Mouse (Mus musculus) adrenal gland, postnatal 36 days (tissue): ENCODE measurements around the gene Drap1. TPM values are rescaled to one million over a fixed set of nuclear protein-coding genes. Genes with fewer than 3 reads are reported as not detected.

Experiments
- DNase-seq, 2 experiments: peaks; one replicate each; pipeline ENCODE4 v3.0.0; 2021; ENCODE audit warnings: mixed read lengths in 1 of 2
- total RNA-seq, 2 experiments: library from RNA; stranded (reverse); gene quantifications; 2 replicates each; pipeline ENCODE4 v1.2.3; 2021

Gene Drap1
- total RNA-seq, 2 experiments from 2014 or later = 250 to 263 TPM

- DNase-seq = no peak
Observed at GRCm38 (mm10) chr19:5383326-5383725, 41.5 kb downstream of the Drap1 start.

GRCm38 (mm10) chr19:5377446-5377845 lies 47.3 kb downstream of the Drap1 start:
- DNase-seq = no peak

- no peak for DNase-seq
Observed at GRCm38 (mm10) chr19:5374748-5375147, 50.0 kb downstream of the Drap1 start.

- no peak for DNase-seq
Observed at GRCm38 (mm10) chr19:5374177-5374576, 50.6 kb downstream of the Drap1 start.

Other genes starting within 250 kb of the Drap1 start
- 10 to 100 TPM; 15.6 to 23.6 TPM for gene Pacs1, start 151.9 kb downstream of the Drap1 start, total RNA-seq
- 100 to 1,000 TPM; 165 to 171 TPM for gene Sf3b2, start 129.5 kb downstream of the Drap1 start, total RNA-seq
- not detected for gene Gal3st3, start 126.6 kb downstream of the Drap1 start, total RNA-seq
- not detected for gene Catsper1, start 89.2 kb downstream of the Drap1 start, total RNA-seq
- 1 to 10 TPM; 2.1 to 2.5 TPM for gene Cst6, start 75.4 kb downstream of the Drap1 start, total RNA-seq
- 10 to 100 TPM; 24.4 to 26.1 TPM for gene Eif1ad, start 58.2 kb downstream of the Drap1 start, total RNA-seq
- gene Banf1, start 57.8 kb downstream of the Drap1 start, total RNA-seq = 100 to 1,000 TPM; 152 to 165 TPM
- 10 to 100 TPM; 79.1 to 86.5 TPM for gene Sart1, start 36.3 kb downstream of the Drap1 start, total RNA-seq
- gene Tsga10ip, start 22.5 kb downstream of the Drap1 start, total RNA-seq = not detected
- gene AI837181, start 165 bp upstream of the Drap1 start, total RNA-seq = 10 to 100 TPM; 43.7 to 50.6 TPM
- gene Fosl1, start 22.6 kb upstream of the Drap1 start, total RNA-seq = 1 to 10 TPM in 1 of 2 experiments, not detected in 1; 5.3 TPM
- gene Ccdc85b, start 32.9 kb upstream of the Drap1 start, total RNA-seq = 1 to 10 TPM; 7.9 to 8.3 TPM
- gene Fibp, start 35.6 kb upstream of the Drap1 start, total RNA-seq = 10 to 100 TPM; 89.1 to 95.3 TPM
- gene Ctsw, start 43.5 kb upstream of the Drap1 start, total RNA-seq = under 1 TPM in 1 of 2 experiments, not detected in 1; 0.26 TPM
- 10 to 100 TPM; 50.2 to 87.9 TPM for gene Efemp2, start 49.0 kb upstream of the Drap1 start, total RNA-seq
- gene Mus81, start 63.4 kb upstream of the Drap1 start, total RNA-seq = 10 to 100 TPM; 23.1 to 30.7 TPM
- 100 to 1,000 TPM; 659 to 740 TPM for gene Cfl1, start 65.5 kb upstream of the Drap1 start, total RNA-seq
- 1 to 10 TPM; 1.0 to 1.5 TPM for gene 1700020D05Rik, start 78.8 kb upstream of the Drap1 start, total RNA-seq
- gene Snx32, start 85.6 kb upstream of the Drap1 start, total RNA-seq = 10 to 100 TPM; 11.1 to 12.1 TPM
- gene Ovol1, start 135.7 kb upstream of the Drap1 start, total RNA-seq = not detected
- 1 to 10 TPM; 7.8 to 8.3 TPM for gene Ap5b1, start 143.0 kb upstream of the Drap1 start, total RNA-seq
- 100 to 1,000 TPM; 124 to 139 TPM for gene Rnaseh2c, start 176.9 kb upstream of the Drap1 start, total RNA-seq
- gene Kat5, start 185.3 kb upstream of the Drap1 start, total RNA-seq = 10 to 100 TPM; 66.2 to 68.2 TPM
- gene Rela, start 212.5 kb upstream of the Drap1 start, total RNA-seq = 10 to 100 TPM; 85.7 to 86.4 TPM
- gene Sipa1, start 238.7 kb upstream of the Drap1 start, total RNA-seq = 10 to 100 TPM; 40.5 to 57.2 TPM